Mouse (Mus musculus) spleen, postnatal 36 days (tissue): ENCODE measurements around the gene Foxo4.
A peak's percentile ranks its signal among the peaks of the same experiment; 100 is the strongest.

ENCODE experiments used
- DNase-seq, 2 experiments: peaks; one replicate each; pipeline ENCODE4 v3.0.0; 2022; ENCODE audit warnings: low spot score in 2 of 2, mixed read lengths in 1 of 2

Gene Foxo4

DNA sequence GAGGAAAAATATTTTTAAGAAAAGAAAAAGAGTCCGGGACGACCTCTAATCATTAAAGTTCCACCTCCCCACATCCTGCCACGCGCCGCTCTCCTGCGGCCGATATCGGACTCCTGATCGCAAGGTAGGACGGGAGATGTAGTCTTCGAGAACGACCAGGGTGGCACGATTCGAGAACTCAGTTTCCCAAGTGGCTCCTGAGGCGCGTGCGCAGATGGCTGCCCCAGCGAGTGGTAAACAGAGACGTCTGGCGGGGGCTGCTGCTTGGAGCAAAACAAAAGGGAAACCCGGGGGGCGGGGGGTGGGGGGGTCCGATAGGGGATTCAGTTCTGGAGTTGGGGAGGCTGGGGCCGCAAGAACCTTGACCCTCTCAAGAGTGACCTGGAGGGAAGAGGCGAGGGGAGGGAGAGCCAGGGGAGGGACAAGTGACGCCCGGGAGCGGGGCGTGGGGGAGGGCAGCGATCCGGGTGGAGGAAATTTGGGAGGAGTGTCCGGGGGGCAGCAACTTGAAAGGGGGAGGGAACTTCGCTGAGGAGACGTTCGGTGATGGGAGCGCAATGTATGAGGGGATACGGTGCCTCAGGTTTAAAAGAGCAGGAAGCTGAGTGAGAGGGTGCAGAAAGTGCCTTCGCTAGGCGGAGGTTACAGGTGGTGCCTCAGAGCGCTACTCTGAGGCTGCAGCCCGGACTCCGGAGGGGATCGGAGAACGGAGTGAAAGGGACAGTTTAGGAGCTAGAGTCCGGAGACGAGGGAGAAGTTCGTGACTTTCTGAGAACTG is at the start of gene Foxo4:
Gene Foxo4, plus strand, starts transcription at position 577 of the 778 bp plus-strand sequence.
- DNase-seq: peak; percentile 90 to 93

DNA sequence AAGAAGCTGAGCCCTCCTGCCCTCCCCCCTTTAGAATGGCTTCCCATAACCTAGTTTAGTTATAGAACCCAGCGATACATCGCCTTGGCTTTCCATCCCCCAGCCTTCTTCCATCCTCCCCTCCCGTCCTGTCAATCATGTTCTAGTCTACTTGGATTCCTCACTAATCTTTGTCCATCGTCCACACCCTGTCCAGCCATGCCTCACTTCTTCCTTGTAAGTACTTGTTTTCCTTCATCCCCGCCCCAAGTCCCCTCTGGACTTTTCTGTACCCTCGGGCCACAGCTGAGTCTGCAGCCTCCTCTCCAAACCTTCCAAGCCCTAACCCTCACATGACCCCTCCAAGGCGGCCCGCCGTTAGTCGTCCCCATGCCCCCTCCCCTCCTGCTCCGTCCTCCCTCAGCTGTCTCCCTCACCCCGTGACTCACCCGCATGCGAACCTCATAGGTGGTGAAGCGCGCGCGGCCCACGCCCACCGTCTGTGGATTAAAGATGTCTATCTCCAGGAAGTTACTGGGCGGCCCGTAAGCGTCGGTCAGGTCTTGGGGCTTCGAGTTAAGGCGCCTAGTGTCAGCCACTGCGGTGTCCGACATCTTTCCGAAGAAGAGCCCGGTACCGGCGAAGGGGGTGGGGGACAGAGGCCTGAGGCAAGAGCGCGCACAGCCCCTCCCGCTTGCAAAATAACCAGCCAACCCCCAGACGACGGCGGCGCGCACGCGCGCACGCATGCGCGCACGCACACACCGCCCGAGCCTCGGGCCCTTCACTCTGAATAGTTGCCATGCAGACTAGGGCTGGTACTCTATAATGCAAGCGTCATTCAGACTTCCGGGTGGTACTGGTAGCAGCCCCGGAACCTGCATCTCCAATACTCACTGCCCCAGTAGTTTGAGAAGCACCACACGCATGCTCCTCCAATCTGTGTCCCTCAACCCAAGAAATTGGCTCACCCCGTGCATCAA is 32.2 kb upstream of the Foxo4 start, which contains the start of gene Snx12:
Gene Snx12, minus strand, starts transcription at position 730 of the 962 bp plus-strand sequence.
- DNase-seq: peak; percentile 83 to 85

DNA sequence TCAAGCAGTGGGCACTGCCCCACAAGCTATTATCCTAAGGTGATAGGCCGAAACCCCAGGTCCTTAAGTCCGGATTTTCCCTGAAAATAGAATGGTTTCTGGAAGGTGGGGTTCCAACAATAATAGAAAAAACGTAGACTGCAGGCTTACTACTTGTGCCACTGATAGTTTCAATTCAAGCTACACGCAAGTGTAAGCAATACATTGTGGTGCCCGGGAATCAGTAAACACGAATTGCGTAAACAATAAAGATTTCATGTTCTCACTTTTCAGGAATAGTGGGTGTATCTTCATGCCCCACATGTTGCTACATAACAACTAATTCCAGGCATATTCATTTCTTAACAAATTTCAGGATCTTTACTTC is 31.5 kb upstream of the Foxo4 start:
- no peak for DNase-seq

DNA sequence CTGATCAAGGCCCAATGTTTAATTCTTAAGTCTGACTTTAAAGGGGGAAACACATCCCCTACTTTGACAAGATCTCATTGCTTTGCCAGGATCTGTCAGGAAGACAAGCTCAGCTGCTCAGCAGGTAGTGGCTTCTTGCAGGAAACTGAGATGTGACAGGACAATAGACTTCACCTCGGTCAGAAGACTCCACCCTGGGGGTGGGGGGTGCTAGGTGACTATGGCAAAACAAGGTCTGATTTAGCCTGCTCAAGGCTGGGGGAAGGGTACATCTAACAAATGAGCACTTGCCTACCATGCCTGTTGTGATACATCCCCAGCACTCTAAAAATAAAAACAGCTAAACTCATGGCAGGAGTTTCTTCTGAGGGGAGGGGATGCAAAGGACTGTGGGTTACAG is 9.3 kb upstream of the Foxo4 start:
- DNase-seq: no peak

DNA sequence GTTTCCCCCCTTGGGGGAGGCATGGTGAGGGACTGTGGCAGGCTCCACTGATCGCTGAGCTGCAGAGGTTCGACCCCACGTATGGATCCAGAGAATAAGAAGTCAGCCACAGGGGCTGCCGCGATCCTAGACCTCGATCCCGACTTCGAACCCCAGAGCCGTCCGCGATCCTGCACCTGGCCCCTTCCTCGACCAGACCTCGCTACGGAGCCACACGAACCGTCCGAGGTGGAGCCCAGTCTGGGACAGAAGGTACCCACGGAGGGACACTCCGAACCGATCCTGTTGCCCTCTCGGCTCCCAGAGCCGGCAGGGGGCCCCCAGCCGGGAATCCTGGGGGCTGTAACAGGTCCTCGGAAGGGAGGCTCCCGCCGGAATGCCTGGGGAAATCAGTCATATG is 412 bp downstream of the Foxo4 start:
- DNase-seq: no peak

DNA sequence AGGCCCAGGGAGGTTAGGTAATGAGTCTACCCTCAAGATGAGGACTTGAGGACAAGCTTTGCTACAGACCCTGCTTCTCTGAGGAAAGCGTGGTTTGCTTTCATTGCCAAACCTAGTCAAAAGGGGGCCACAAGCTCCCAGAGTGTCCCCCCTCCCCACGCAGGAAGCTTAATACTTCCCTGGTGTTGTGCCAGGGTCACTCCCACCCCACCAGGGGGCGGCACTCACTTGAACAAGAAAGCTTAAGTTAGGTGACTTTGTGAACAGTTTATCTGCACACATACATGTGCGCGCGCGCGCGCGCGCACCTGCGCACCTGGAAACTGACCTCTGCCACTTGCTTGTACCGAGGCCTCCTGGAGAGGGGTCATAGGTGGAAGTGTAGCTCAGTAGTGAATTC is 2.3 kb downstream of the Foxo4 start:
- peak; percentile 41 to 52 for DNase-seq

DNA sequence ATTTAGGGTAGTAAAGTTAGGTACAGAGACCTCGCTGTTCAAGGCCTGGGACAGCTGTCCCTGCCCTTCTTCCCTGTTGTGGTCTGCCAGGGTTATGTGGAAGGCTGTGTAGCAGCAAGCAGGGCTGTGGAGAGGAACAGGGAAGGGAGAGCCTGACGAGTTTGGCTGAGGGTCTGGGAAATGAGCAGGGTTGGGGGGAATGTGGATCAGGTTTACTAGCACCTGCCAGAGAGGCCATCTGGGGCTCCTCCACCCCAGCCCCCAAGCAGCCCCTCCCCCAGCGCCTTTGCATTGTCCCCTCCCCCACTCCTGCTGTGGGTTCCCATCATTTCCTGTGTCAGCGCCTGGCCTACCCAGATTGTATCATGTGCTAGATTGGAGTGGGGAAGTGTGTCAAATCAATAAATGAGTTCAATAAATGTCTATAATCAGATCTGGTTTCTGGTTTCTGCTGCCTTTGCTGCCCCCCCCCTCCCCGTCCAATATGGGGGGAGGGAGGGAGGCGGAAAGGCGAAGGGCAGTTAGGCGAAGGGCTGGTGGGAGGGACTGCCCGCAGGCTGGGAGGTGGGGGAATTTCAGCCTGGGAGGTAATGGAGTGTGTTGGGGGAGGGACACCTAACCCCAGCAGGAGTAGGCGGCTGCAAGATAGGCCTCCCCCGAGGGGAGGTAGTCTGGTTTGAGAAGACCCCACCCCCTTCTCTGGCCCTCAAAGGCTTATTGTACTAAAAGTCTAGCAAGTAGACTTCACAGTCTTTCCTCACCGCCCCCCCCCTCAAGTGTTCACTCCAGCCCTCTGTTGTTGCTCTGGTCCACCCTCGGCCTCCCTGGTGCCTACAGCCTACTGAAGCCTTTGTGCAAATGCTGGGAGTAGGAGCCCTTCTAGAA is 6.4 kb downstream of the Foxo4 start:
- no peak for DNase-seq

DNA sequence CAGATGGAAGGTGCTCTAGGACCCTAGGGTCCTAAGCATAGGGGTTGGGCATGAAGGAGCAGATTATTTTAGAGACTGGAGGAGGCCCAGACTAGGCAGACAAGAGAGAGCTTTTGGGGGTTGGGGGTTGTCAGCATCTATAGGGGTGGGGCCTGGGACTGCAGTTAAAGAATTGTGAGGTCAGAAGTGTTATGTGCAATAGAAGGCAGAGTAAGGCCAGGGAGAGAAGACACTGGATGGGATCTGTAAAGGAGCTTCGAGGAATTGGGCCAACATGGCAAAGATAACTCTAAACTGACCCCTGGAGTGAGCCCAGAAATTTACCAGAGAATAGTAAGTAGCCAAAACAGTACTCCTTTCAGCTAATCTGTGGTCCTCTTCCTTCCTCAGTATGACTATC is 9.6 kb downstream of the Foxo4 start, which contains the start of gene Gm614:
Gene Gm614, minus strand, starts transcription at position 101 of the 400 bp plus-strand sequence.
- no peak for DNase-seq

DNA sequence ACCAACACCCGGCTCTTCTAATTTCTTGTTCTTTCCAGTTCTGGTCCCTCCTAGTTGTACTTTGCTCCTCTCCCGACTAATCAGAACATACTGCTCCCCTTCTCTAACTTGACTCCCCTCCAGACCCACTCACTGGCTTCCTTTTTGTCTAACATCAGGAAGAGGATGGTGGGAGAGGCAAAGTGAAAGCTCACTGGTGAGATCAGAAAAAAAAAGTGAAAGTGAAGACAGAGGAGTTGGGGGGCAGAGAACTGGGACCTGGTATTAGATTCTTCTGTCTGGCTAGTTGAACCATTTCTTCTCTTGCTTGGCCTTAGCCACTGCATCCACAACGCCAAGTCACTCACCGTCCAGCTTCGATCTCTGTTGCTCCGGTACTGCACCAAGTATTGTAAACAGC is 12.3 kb downstream of the Foxo4 start:
- DNase-seq: no peak

DNA sequence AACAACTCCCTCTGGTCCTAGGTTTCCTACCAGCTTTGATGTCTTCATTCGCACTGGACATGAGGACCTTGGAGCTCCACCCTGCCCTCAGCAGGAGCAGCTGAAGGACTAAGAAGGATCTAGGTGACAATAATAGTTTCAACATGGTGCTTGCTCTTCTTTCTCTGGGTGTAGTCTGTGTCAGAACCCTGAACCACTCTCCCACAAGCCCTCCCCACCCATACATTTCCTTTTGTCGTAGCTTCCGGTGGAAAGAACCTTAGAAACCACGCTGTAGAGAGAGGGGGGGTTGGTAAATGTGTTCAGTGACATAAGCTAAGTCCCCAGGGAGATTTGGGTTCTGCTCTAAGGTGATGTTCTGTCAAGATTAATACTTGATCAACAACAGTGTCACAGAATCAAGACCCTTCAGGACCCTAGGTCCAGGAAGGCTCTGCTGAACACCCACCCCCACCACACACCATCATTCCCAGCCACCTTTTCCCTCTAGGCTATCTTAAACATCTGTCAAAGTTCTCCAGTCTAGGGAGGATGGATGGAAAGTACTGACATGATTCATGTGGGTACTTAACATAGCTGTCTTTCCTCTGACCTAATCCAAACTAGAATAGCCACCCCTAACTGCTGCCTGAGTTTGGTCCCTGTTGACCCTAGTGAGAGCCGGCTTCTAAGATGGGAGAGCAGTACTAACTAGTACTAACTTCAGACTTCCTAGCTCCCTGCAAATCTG is 13.9 kb downstream of the Foxo4 start, which contains the start of gene Il2rg:
Gene Il2rg, minus strand, starts transcription at position 231 of the 730 bp plus-strand sequence.
- DNase-seq: peak; percentile 83 to 87

DNA sequence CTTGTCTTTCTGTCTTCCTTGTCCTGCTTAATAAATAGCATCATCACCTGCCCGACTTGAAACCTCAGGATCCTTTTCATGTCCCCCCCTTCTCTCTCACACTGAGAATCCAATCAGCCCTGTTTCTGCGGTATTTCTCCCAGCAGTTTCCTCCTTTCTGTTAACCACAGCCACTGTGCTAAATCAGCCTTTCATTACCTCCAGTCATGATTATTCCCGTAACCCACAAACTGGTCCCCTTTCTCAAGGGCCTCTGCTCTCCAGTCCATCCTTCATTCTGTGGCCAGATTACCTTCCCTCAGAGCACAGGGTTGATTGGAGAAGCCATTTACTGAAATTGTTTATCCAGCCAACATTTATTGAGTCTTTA is 14.4 kb downstream of the Foxo4 start, which contains the start of gene Gm20489:
Gene Gm20489, minus strand, starts transcription at position 269 of the 370 bp plus-strand sequence.
- no peak for DNase-seq

DNA sequence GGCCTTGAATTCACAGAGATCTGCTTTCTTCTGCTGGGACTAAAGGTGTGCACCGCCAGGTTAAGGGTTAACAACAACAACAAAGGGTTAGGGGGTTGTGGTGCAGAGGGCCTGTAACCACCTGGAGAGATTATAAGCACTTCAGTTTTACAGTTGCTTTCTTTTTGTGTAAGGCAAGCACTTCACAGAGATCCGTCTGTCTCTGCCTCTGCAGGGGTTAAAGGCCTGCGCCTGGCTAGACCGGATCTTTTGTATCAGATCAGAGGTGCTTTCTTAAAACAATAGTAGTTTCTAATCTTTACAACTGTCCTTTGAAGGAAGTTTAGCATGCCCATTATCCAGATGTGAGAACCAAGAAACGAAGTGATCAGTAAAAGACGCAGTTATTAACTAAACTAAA is 19.1 kb downstream of the Foxo4 start:
- DNase-seq: no peak

DNA sequence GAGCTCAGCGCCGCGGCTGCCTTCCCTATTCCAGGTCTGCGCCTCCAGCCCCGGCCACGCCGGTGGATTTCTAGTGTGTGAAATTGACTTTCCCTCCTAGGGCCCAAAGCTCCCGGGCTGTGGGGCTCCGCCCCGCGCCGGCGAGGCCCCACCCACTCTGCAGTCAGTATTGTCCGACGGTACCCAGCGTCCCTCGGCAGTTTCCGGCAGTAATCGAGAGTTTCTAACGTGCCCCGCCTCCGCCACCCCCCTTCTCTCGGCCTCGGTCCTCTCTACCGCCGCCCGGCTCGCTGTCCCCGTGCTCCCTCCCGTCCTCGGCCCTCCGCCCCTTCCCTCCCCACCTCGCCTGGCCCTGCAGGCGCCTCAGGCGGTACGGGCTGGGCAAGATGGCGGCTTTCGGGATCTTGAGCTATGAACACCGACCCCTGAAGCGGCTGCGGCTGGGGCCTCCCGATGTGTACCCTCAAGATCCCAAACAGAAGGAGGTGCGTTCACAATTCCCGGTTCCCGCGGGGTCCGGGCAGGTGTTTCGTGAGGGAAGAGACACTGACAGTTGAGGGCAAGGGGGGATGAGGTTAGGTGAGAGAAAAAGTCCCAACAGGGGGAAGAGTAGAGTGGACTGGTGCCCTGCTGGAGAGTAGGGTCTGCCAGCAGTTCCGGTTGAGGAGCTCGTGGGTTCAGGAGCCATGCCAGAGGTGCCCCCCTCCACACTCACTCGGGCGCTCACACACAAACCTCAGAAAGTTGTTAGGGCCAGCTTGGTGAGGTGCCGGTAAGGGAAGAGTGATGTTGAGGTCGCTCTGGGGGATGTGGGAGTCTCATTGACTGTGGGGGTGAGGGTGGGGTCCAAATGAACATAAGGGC is 19.8 kb downstream of the Foxo4 start, which contains the start of gene Med12:
Gene Med12, plus strand, starts transcription at position 156 of the 864 bp plus-strand sequence.
- peak; percentile 93 to 94 for DNase-seq

DNA sequence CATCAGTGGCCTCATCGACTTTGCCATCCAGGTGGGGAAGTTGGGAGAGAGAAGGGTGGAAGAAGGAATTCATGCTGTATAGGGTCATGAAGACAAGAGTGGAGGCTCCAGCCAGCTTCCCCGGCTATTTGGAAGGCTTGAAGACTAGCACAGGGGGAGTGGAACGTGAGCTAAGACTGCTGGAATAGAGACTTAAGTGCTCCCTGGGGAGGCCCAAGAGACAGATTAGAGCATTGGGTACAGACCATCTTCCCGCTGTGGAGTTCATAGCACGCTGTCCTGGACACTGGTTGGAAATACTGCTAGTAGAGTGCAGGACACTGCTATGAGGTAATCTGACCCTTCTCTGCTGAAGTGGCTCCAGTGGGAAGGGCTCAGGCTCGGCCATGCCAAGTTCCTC is 28.5 kb downstream of the Foxo4 start:
- no peak for DNase-seq

DNA sequence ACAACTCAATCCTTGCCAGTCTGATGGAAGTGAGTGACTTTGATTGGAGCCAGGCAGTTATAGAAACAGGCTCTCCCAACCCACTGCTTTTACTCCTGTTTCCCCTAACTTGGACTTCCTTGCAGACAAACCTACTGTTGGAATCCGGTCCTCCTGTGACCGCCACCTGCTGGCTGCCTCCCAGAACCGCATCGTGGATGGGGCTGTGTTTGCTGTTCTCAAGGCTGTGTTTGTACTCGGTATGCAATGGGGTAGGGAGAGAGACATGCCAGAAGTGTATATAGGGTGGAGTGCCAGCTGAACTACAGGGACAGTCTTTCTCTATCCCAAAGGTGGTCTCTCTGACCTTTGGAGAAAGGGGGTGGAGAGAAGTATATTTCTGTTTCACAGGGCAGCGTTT is 31.2 kb downstream of the Foxo4 start:
- peak; percentile 45 to 50 for DNase-seq

DNA sequence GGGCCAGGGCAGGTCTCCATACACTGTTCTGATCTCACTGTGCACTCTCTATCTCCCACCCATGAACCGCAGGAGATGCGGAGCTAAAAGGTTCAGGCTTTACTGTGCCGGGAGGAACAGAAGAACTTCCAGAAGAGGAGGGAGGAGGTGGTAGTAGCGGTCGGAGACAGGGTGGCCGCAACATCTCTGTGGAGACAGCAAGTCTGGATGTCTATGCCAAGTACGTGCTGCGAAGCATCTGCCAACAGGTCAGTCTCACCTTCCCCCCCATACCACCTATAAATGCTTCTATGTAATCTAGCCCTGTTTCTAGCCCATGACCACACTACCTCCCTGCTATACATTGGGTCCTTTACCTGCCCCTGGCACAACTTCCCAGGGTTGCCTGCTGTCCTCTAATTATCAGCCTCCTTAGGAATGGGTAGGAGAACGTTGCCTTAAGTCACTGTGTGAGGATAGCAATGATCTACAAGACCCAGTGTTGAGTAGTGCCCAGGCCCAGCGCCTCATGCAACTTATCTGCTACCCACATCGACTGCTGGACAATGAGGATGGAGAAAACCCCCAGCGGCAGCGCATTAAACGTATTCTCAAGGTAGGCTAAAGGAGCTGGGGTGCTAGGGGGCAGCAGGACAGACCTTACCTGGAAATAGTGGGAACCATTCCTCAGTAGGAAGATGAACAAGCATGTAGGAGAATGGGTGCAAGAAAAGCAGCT is 31.8 kb downstream of the Foxo4 start:
- no peak for DNase-seq

DNA sequence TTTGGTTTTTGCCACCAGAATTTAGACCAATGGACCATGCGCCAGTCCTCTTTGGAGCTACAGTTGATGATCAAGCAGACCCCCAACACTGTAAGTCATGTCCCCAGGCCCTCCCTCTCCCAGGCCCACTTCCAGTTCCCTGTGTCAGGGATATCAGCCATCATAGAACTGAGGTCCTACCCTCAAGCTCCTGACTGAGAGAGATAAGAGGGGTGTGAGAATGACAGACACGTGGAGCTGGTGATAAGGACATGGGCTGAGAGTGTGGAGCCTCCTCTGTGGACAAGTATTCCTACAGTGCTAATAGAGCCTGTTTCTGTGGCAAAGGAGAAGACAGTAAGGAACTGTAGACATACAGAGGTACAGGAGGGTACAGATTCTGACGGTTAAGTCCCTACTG is 33.2 kb downstream of the Foxo4 start:
- peak; percentile 42 to 66 for DNase-seq

DNA sequence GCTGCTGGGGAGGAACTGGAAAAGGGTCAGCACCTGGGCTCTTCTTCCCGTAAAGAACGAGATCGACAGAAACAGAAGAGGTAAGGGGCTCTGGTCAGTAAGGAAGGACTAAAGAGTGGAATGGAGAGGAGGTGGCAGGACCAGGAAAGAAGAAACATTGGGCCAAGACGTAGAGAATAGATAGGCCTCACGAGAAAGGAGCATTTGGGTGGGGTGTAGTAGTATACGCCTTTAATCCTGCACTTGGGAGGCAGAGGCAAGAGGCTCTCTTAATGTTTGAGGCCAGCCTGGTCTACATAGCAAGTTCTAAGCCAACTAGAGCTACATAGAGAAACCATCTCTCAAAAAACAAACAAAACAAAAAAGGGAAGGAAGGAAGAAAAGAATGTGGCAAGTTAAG is 34.1 kb downstream of the Foxo4 start:
- peak in 1 of 2 experiments; percentile 6 for DNase-seq

DNA sequence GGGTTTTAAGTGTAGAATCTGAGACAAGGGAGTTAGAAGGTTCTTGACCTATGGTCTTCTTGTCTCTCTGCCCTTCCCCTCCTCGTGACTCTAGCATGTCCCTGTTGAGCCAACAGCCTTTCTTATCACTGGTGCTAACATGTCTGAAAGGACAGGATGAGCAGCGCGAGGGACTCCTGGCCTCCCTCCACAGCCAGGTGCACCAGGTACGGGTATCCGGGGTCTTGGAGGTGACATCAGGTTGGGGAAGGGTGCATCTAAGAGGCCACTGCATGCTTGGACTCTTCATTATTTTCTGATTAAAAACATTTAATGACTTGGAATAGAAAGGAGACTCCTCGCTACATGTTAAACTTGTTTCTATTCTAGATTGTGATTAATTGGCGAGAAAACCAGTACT is 34.7 kb downstream of the Foxo4 start:
- DNase-seq: no peak
